Mouse (Mus musculus) hindbrain, embryonic 15.5 days (tissue): ENCODE results near the gene Chrna5. TPM values are rescaled to one million over a fixed set of nuclear protein-coding genes. Genes with fewer than 3 reads are reported as not detected.

ENCODE experiments used
- polyA plus RNA-seq: library from polyadenylated mRNA; unstranded; fragments of >200 nt; fragmentation: Nextera tagmentation; extraction: Ambion mirVana; gene quantifications from 2 replicates; pipeline ENCODE4 v1.2.1, GENCODE M21; 2015

Gene Chrna5
- polyA plus RNA-seq, 1 experiment from 2014 or later: 4.5 TPM

Other genes starting within 250 kb of the Chrna5 start
- 88.8 and 94.1 TPM in 2 replicates for gene Wdr61, start 246.4 kb upstream of the Chrna5 start, polyA plus RNA-seq
- gene Crabp1, start 216.1 kb upstream of the Chrna5 start, polyA plus RNA-seq: 224 and 240 TPM in 2 replicates
- gene Ireb2, start 117.1 kb upstream of the Chrna5 start, polyA plus RNA-seq: 35.1 and 35.8 TPM in 2 replicates
- 2.5 and 2.6 TPM in 2 replicates for gene Hykk, start 63.6 kb upstream of the Chrna5 start, polyA plus RNA-seq
- gene Psma4, start 30.1 kb upstream of the Chrna5 start, polyA plus RNA-seq: 256 and 262 TPM in 2 replicates
- gene AY074887, start 29.9 kb upstream of the Chrna5 start, polyA plus RNA-seq: 1.1 and 1.4 TPM in 2 replicates
- gene Chrna3, start 45.7 kb downstream of the Chrna5 start, polyA plus RNA-seq: 15.5 and 18.5 TPM in 2 replicates
- gene Chrnb4, start 67.9 kb downstream of the Chrna5 start, polyA plus RNA-seq: 1.2 and 1.4 TPM in 2 replicates
- 40.0 and 41.3 TPM in 2 replicates for gene Ube2q2, start 168.0 kb downstream of the Chrna5 start, polyA plus RNA-seq
- 77.5 and 82.7 TPM in 2 replicates for gene Fbxo22, start 228.0 kb downstream of the Chrna5 start, polyA plus RNA-seq